Mouse (Mus musculus) lung, embryonic 16.5 days (tissue): ENCODE data around the gene Cdk2ap2. TPM values are rescaled to one million over a fixed set of nuclear protein-coding genes. Genes with fewer than 3 reads are reported as not detected.

Source experiments
- ATAC-seq: fragments of 200-750 bp; cut with Nextera tagmentation; 2 replicates; pipeline ENCODE4 v1.8.0; 2017; ENCODE audit warnings: low read depth, mild to moderate bottlenecking, moderate library complexity
- H3K27ac ChIP-seq: fragments of 300-500 bp; sonication (generic); 2 replicates; pipeline ENCODE4 v1.5.1; 2014; ENCODE audit warnings: mild to moderate bottlenecking, control low read depth, low read length
- H3K27me3 ChIP-seq: fragments of 300-500 bp; sonication (generic); 2 replicates; pipeline ENCODE4 v1.6.1; 2014; ENCODE audit warnings: low read depth, low read length, mixed read lengths; ENCODE audit not compliant: control insufficient read depth, insufficient read depth
- H3K36me3 ChIP-seq: fragments of 300-500 bp; sonication (generic); 2 replicates; pipeline ENCODE4 v1.6.1; 2014; ENCODE audit warnings: low read length; ENCODE audit not compliant: control insufficient read depth, insufficient read depth
- H3K4me1 ChIP-seq: fragments of 300-500 bp; sonication (generic); replicated peaks from 2 replicates; pipeline ENCODE4 v1.6.1; 2014; ENCODE audit warnings: low read length, mixed read lengths; ENCODE audit not compliant: control insufficient read depth, insufficient read depth
- H3K4me2 ChIP-seq: fragments of 300-500 bp; sonication (generic); 2 replicates; pipeline ENCODE4 v1.6.1; 2014; ENCODE audit warnings: low read depth, low read length, control low read depth
- H3K4me3 ChIP-seq: fragments of 300-500 bp; sonication (generic); 2 replicates; pipeline ENCODE4 v1.5.1; 2014; ENCODE audit warnings: mild to moderate bottlenecking, low read length, control low read depth
- H3K9ac ChIP-seq: fragments of 300-500 bp; sonication (generic); 2 replicates; pipeline ENCODE4 v1.6.1; 2014; ENCODE audit warnings: low read length, control low read depth
- H3K9me3 ChIP-seq: fragments of 300-500 bp; sonication (generic); 2 replicates; pipeline ENCODE4 v1.6.1; 2016; ENCODE audit warnings: low read length; ENCODE audit not compliant: control insufficient read depth
- WGBS: fragments of 180-500 bp; shearing (Covaris S2); extraction: QIAGEN DNeasy Blood & Tissue Kit; methylation state at CpG from one replicate; pipeline ENCODE4 v1.1.7; 2014; 5-methylcytosine and 5-hydroxymethylcytosine counted together
- polyA plus RNA-seq: library from polyadenylated mRNA; unstranded; fragments of >200 nt; fragmentation: Nextera tagmentation; extraction: Ambion mirVana; gene quantifications from 2 replicates; pipeline ENCODE4 v1.2.1, GENCODE M21; 2015

Gene Cdk2ap2
- polyA plus RNA-seq, 1 experiment from 2014 or later: 111 TPM

DNA sequence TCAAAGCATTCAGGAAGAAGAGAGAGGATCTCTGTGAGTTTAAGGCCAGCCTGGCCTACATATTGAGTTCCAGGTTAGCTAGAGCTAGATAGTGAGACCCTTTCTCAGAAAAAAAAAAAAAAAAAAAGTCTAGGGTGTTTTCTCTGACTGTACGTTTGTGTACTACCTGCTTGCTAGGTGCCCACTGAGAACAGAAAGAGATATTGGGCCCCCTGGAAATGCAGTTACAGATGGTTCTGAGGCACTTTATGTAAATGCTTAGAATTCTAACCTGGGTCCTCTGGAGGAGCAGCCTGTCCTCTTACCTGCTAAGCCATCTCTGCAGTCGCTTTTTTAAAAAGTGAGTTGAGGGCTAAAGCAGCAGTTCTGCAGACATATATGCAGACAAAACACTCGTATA is 1.2 kb upstream of the Cdk2ap2 start:
- H3K4me2 ChIP-seq: no peak overlapping the region
- no peak for ATAC-seq
- H3K9me3 ChIP-seq: no peaks in the 10 kb centered on the region
- no peak overlapping the region for H3K27ac ChIP-seq
- peaks cover 21% of the 10 kb centered on the region for H3K4me1 ChIP-seq
- H3K27me3 ChIP-seq: peaks cover 9% of the 10 kb centered on the region; the same call in 1 of the 2 replicates
- no peak overlapping the region for H3K9ac ChIP-seq
- 68% methylated on average over 3 of the region's 3 CpGs for WGBS
- H3K36me3 ChIP-seq: no peaks in the 10 kb centered on the region
- no peak overlapping the region for H3K4me3 ChIP-seq

DNA sequence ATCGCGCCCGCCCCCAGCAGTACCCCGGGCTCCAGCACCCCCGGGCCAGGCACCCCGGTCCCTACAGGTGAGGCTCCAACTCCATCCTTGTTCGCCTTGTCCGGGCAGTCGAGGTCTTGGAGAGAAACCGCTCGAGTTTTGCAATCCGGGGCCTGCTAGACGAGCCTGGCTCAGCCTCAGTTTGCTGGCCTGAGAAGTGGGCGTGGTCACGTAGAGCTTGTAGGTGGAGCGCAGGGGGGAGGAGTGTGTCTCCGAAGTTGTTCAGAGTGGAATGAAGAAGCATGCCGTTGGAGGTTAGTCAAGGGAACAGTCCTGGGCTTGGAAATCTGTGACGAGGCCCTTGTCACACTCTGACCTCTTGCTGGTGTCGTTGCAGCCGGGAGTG is 451 bp downstream of the Cdk2ap2 start:
- no peaks in the 10 kb centered on the region for H3K36me3 ChIP-seq
- ATAC-seq: peak; percentile 50
- peak overlapping the region; percentile 89 for H3K27ac ChIP-seq
- H3K4me1 ChIP-seq: peaks cover 26% of the 10 kb centered on the region
- under 1% methylated on average over 21 of the region's 21 CpGs for WGBS
- peak overlapping the region; percentile 86 for H3K4me2 ChIP-seq
- H3K4me3 ChIP-seq: peak overlapping the region; percentile 71
- peaks cover 18% of the 10 kb centered on the region for H3K27me3 ChIP-seq
- no peaks in the 10 kb centered on the region for H3K9me3 ChIP-seq
- H3K9ac ChIP-seq: peak overlapping the region; percentile 65

DNA sequence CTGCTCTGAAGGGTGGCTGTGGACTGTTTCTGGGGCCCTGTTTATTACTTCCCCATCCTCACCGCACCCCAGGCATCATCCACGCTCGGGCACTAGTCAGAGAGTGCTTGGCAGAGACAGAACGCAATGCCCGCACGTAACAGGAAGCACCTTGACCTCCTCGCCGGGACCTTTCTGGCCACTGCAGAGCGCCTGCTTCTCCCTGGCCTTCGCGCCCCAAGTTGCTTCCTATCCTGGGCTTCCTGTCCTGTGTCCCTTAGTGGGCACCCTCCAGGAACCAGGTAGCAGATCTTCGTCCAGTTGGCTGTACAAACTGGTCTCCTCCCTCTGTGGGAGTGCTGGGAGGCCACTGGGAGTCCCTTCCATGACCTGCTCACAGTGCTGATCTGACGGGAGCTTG is 1.4 kb downstream of the Cdk2ap2 start:
- Histone ChIP-seq H3K27ac (no peak overlapping the region), H3K4me2 (no peak overlapping the region), H3K36me3 (no peaks in the 10 kb centered on the region), H3K4me3 (no peak overlapping the region), H3K4me1 (peaks cover 26% of the 10 kb centered on the region), H3K9ac (no peak overlapping the region), H3K9me3 (no peaks in the 10 kb centered on the region), H3K27me3 (peaks cover 18% of the 10 kb centered on the region)
- ATAC-seq: no peak
- WGBS: 81% methylated on average over 13 of the region's 13 CpGs

DNA sequence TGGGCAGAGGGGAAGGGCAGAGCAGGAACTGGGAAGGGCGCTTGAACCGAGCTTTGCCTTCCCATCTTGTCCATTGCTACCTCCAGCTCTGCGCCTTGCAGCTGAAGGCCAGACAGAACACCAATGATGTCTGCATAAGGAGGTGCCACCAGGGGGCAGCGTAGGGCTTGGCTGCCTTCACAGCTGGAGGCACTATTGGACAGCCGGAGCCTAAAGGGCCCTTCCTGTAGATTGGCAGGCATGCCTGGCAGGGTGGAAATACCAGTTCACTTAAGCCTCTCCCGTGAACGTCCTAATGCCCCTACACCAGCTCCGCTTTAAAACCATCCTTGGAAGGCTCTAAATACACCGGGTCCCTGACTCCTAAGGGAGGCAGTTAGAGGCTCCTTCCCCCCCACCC is 2.1 kb downstream of the Cdk2ap2 start:
- Histone ChIP-seq H3K4me3 (peak overlapping the region; percentile 54; the same call in 1 of the 2 replicates), H3K9ac (peak overlapping the region; percentile 51), H3K4me2 (peak overlapping the region; percentile 73), H3K4me1 (peaks cover 26% of the 10 kb centered on the region), H3K27ac (peak overlapping the region; percentile 81), H3K9me3 (no peaks in the 10 kb centered on the region), H3K27me3 (peaks cover 18% of the 10 kb centered on the region), H3K36me3 (no peaks in the 10 kb centered on the region)
- WGBS: 7% methylated on average over 9 of the region's 9 CpGs
- ATAC-seq: peak; percentile 32

DNA sequence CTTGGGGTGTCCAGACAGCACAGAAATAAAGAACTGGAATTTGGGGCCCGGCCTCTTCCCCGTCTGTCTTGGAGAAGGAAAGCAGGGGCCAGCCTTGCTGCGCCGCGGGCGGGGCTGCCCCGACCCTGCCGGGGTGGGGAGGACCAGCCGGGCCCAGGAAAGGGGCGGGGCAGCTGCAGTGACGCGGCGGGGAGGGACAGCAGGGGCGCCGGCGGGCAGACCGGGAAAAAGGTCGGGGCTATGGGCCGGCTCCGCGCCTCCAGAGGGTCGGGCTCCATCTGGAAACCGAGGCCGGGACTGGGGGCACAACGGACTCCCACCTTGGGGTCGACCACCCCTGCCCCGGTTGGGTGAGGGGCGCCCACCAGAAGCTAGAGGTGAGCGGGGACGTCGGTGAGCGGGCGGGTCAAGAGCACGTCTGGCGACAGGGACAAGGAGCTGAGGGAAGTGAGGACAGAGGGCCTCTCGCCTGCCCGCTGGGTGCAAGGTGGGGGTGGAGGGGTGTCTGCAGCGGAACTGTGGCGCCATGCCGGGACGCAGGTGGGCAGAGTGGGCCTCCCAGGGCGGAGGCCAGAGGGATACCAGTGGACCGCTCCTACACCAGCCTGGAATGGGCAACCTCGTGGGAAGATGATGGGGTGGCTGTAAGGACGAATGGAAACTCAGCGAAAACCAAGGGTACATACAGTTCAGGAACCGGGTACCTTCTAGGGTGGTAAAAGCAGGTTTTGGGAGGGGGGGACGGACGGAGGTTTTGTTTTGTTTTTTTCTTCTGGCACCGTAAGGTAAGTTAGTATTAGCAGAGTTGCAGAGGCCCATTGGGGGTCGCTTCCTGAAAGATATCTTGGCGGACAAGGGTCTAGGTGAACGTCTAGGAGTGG is 3.1 kb downstream of the Cdk2ap2 start, which contains the start of gene Pitpnm1:
Gene Pitpnm1, plus strand, starts transcription at position 162 of the 881 bp plus-strand sequence.
- H3K36me3 ChIP-seq: no peaks in the 10 kb centered on the region
- H3K4me2 ChIP-seq: peak within 1 kb of the TSS; percentile 73
- H3K27me3 ChIP-seq: peaks cover 18% of the 10 kb centered on the region
- H3K4me3 ChIP-seq: peak within 1 kb of the TSS; percentile 54
- peak within 1 kb of the TSS; percentile 81 for H3K27ac ChIP-seq
- H3K9me3 ChIP-seq: no peaks in the 10 kb centered on the region
- H3K9ac ChIP-seq: peak within 1 kb of the TSS; percentile 51
- under 1% methylated on average over 53 of the region's 53 CpGs for WGBS
- peaks cover 26% of the 10 kb centered on the region for H3K4me1 ChIP-seq
- ATAC-seq: no peak

DNA sequence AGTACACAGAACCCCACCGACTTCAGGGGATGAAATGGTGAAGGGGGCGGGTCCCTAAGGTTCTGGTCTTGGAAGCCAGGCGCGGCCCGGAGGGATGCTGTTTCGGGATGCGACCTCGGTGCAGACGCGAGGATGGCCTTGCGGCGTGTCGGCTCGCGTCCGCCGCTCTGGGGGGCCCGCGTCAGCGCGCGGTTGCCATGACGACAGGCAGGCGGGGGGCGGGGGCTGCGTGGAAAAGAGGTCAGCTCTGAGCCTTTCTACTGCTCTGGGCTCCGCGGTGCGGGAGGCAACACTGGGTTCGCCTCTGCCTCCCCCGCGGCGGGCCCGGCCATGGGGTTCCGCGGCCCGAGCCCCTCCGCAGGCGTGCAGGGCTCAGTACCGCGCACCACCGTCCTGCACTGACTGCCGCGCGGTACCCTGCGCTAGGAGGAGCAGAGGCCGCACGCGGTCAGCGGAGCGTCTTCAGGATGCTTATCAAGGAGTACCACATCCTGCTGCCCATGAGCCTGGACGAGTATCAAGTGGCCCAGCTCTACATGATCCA is 3.8 kb downstream of the Cdk2ap2 start:
- WGBS: under 1% methylated on average over 52 of the region's 52 CpGs

DNA sequence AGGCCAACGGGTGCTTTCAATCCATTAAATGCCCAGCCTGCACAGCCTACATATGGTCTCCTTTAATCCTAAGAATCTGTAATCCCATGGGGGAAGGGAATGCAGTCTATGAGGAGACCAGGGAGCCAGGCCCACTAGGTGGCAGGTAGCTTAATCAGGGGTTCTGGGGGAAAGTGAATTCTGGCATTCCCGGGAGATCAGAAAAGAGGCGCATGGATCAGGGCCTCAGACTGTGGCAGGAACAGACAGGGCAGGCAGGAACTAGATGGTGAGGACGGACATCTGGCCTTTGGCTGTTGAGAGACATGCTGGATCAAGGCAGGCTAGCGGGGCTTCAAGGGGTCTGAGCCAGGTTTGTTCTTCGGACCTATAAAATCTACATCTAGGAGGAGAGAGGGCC is 4.5 kb downstream of the Cdk2ap2 start:
- Histone ChIP-seq H3K4me1 (peaks cover 23% of the 10 kb centered on the region), H3K36me3 (no peaks in the 10 kb centered on the region), H3K4me3 (no peak overlapping the region), H3K9me3 (no peaks in the 10 kb centered on the region), H3K27ac (no peak overlapping the region), H3K9ac (no peak overlapping the region), H3K4me2 (no peak overlapping the region; the same call in 1 of the 2 replicates), H3K27me3 (peaks cover 18% of the 10 kb centered on the region)
- WGBS: 72% methylated on average over 6 of the region's 6 CpGs
- ATAC-seq: no peak

More for the DNA sequence above, 3.8 kb downstream of the Cdk2ap2 start:
- peak overlapping the region; percentile 50 for H3K9ac ChIP-seq
- no peaks in the 10 kb centered on the region for H3K9me3 ChIP-seq
- no peak for ATAC-seq
- H3K36me3 ChIP-seq: no peaks in the 10 kb centered on the region
- peak overlapping the region; percentile 54 for H3K4me3 ChIP-seq
- peaks cover 18% of the 10 kb centered on the region for H3K27me3 ChIP-seq
- peak overlapping the region; percentile 73 for H3K4me2 ChIP-seq
- H3K27ac ChIP-seq: no peak overlapping the region
- H3K4me1 ChIP-seq: peaks cover 26% of the 10 kb centered on the region

DNA sequence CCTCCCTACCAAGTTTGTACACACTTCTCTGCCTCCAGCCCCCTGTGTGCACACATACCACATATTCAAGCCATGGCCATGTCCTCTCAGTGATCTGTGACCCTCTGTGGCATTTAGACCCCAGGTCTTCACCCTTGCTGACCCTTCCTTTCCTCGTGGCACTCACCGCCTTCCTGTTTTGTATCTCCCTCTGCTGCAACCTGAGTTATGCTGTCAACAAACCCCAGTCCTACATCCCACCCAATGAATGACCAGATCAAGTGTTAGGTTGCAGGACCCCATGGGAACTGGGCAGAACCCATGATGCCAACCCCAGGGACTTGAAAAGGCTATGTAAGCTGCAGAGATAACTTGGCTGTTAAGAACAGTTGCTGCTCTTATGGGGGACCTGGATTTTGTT is 5.1 kb downstream of the Cdk2ap2 start:
- Histone ChIP-seq H3K4me1 (peaks cover 23% of the 10 kb centered on the region), H3K9ac (no peak overlapping the region), H3K4me2 (no peak overlapping the region), H3K27me3 (peaks cover 18% of the 10 kb centered on the region), H3K27ac (no peak overlapping the region), H3K4me3 (no peak overlapping the region), H3K9me3 (no peaks in the 10 kb centered on the region), H3K36me3 (no peaks in the 10 kb centered on the region)
- WGBS: 78% methylated on average over 2 of the region's 2 CpGs
- no peak for ATAC-seq

DNA sequence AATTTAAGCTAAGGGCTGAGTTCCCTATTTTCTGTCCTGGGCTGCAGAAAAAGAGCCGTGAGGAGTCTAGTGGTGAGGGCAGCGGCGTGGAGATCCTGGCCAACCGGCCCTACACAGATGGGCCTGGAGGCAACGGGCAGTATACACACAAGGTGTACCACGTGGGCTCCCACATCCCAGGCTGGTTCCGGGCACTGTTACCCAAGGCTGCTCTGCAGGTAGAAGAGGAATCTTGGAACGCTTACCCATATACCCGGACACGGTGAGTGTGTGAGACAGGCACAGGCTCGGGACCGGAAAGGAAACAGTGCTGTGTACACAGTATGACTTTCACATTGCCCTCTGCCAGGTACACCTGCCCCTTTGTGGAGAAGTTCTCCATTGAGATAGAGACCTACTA is 5.6 kb downstream of the Cdk2ap2 start:
- ATAC-seq: no peak
- H3K36me3 ChIP-seq: no peaks in the 10 kb centered on the region
- peaks cover 23% of the 10 kb centered on the region for H3K4me1 ChIP-seq
- no peak overlapping the region for H3K4me3 ChIP-seq
- no peak overlapping the region for H3K4me2 ChIP-seq
- H3K27ac ChIP-seq: no peak overlapping the region
- no peaks in the 10 kb centered on the region for H3K9me3 ChIP-seq
- 88% methylated on average over 12 of the region's 12 CpGs for WGBS
- no peak overlapping the region for H3K9ac ChIP-seq
- H3K27me3 ChIP-seq: peaks cover 18% of the 10 kb centered on the region
